Mouse (Mus musculus): ENCODE results near the gene Scrt2.

DNA sequence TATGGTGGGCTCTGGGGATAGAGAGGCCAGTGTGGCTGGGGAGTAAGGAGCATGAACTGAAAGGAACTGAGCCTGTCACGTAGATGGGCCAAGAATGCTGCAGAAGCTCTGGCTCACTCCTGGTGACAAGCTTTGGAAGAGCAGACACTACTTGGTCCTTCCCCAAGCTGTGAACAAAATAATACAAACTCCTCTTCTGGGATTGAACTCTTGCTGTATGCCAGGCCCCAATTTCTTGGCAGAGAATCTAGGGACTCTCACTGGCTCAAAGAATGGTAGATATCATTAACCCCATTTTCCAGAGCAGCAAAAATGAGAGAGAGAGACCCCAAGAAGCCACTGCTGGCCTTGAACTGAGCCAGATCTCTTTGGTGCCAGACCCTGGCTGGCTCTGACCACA is 60.2 kb downstream of the Scrt2 start:
- TF ChIP-seq POLR2A (IDR thresholded peaks at IDR 0.05; ENCODE audit: low read depth, low read length) (no peak), CTCF (IDR thresholded peaks at IDR 0.05; ENCODE audit: extremely low read depth, insufficient read length, insufficient replicate concordance, low read depth, low read length) (no peak)

All from small intestine, adult 2 months (tissue).